Mouse (Mus musculus) small intestine, adult 2 months (tissue): ENCODE measurements around the gene Rad51b.

Experiments
- CTCF ChIP-seq: fragments of 200-500 bp; IDR thresholded peaks from 2 replicates; pipeline ENCODE4 v1.5.1; 2012; ENCODE audit warnings: low read depth, mild to moderate bottlenecking, control low read depth, inconsistent platforms, low read length, moderate library complexity, mixed read lengths; ENCODE audit not compliant: insufficient replicate concordance, insufficient read length; ENCODE audit errors: extremely low read depth
- POLR2A ChIP-seq: fragments of 200-500 bp; IDR thresholded peaks from 2 replicates; pipeline ENCODE4 v1.6.1; 2012; ENCODE audit warnings: low read depth, mild to moderate bottlenecking, control low read depth, inconsistent platforms, low read length, moderate library complexity

GRCm38 (mm10) chr12:79364284-79364683 lies 67.2 kb downstream of the Rad51b start:
- TF ChIP-seq POLR2A (no peak), CTCF (no peak)
